Mouse (Mus musculus) kidney, postnatal 0 days (tissue): ENCODE measurements around the gene Tbc1d22a. TPM values are rescaled to one million over a fixed set of nuclear protein-coding genes. Genes with fewer than 3 reads are reported as not detected.
"Not testable (repeated sequence)": the region's sequence is repeated elsewhere in the genome, so short reads cannot be mapped to it uniquely, and the experiment has no call there.

ENCODE experiments used
- ATAC-seq: fragments of 200-750 bp; cut with Nextera tagmentation; replicated peaks from 2 replicates; pipeline ENCODE4 v1.8.0; 2017; ENCODE audit warnings: low read depth, moderate number of reproducible peaks, moderate TSS enrichment, moderate library complexity; ENCODE audit not compliant: low FRiP score
- DNase-seq: peaks from one replicate; pipeline ENCODE4 v3.0.0-alpha.2; 2016; ENCODE audit warnings: low spot score
- H3K27ac ChIP-seq: fragments of 300-500 bp; sonication (generic); 2 replicates; pipeline ENCODE4 v1.5.1; 2014; ENCODE audit warnings: mild to moderate bottlenecking
- H3K27me3 ChIP-seq: fragments of 300-500 bp; sonication (generic); 2 replicates; pipeline ENCODE4 v1.6.1; 2014; ENCODE audit warnings: low read length, mixed read lengths; ENCODE audit not compliant: insufficient read depth
- H3K36me3 ChIP-seq: fragments of 300-500 bp; sonication (generic); 2 replicates; pipeline ENCODE4 v1.6.1; 2014; ENCODE audit warnings: low read length, mixed read lengths; ENCODE audit not compliant: insufficient read depth
- H3K4me1 ChIP-seq: fragments of 300-500 bp; sonication (generic); replicated peaks from 2 replicates; pipeline ENCODE4 v1.6.1; 2014; ENCODE audit warnings: antibody characterized with exemption, low read length, mixed read lengths; ENCODE audit not compliant: insufficient read depth
- H3K4me2 ChIP-seq: fragments of 300-500 bp; sonication (generic); 2 replicates; pipeline ENCODE4 v1.6.1; 2014; ENCODE audit warnings: mild to moderate bottlenecking, low read length, moderate library complexity, mixed read lengths
- H3K4me3 ChIP-seq: fragments of 300-500 bp; sonication (generic); replicated peaks from 2 replicates; pipeline ENCODE4 v1.5.1; 2014; ENCODE audit warnings: low read depth, low read length
- H3K9ac ChIP-seq: fragments of 300-500 bp; sonication (generic); 2 replicates; pipeline ENCODE4 v1.6.1; 2014; ENCODE audit warnings: low read depth, low read length
- H3K9me3 ChIP-seq: fragments of 300-500 bp; sonication (generic); replicated peaks from 2 replicates; pipeline ENCODE4 v1.6.1; 2016; ENCODE audit warnings: low read length, inconsistent platforms, mixed read lengths
- CTCF ChIP-seq: IDR thresholded peaks from 2 replicates; pipeline ENCODE4 v1.5.1; 2016; ENCODE audit warnings: antibody characterized with exemption, low read depth, mild to moderate bottlenecking, moderate library complexity
- WGBS: fragments of 180-500 bp; shearing (Covaris S2); extraction: QIAGEN DNeasy Blood & Tissue Kit; methylation state at CpG from one replicate; pipeline ENCODE4 v1.1.7; 2014; 5-methylcytosine and 5-hydroxymethylcytosine counted together
- polyA plus RNA-seq: library from polyadenylated mRNA; unstranded; fragments of >200 nt; fragmentation: Nextera tagmentation; extraction: Ambion mirVana; gene quantifications from 2 replicates; pipeline ENCODE4 v1.2.1, GENCODE M21; 2015

The Tbc1d22a gene
- polyA plus RNA-seq, 1 experiment from 2014 or later: 12.7 TPM

GRCm38 (mm10) chr15:86219534-86220228 lies 5.4 kb downstream of the Tbc1d22a start:
- Histone ChIP-seq H3K27ac (peak overlapping the region; percentile 68; the same call in 1 of the 2 replicates), H3K4me2 (no peak overlapping the region)
- ATAC-seq: peak; percentile 53

GRCm38 (mm10) chr15:86220229-86220630 lies 6.0 kb downstream of the Tbc1d22a start:
- 39% methylated on average over 5 of the region's 5 CpGs for WGBS
- no peak for DNase-seq
- Histone ChIP-seq H3K9me3 (no peaks in the 10 kb centered on the region), H3K4me3 (no peak overlapping the region), H3K36me3 (no peaks in the 10 kb centered on the region), H3K4me2 (no peak overlapping the region), H3K27me3 (no peaks in the 10 kb centered on the region), H3K27ac (peak overlapping the region; percentile 68), H3K4me1 (peaks cover 15% of the 10 kb centered on the region; the same call in 1 of the 2 replicates), H3K9ac (no peak overlapping the region)
- TF ChIP-seq CTCF: no peak
- ATAC-seq: peak; percentile 71

More at GRCm38 (mm10) chr15:86219534-86220228, 5.4 kb downstream of the Tbc1d22a start:
- no peak overlapping the region for H3K9ac ChIP-seq
- no peaks in the 10 kb centered on the region for H3K27me3 ChIP-seq
- no peak overlapping the region for H3K4me3 ChIP-seq
- peaks cover 15% of the 10 kb centered on the region for H3K4me1 ChIP-seq
- no peak for TF ChIP-seq CTCF
- no peak for DNase-seq
- H3K36me3 ChIP-seq: no peaks in the 10 kb centered on the region
- WGBS: 51% methylated on average over 7 of the region's 7 CpGs
- no peaks in the 10 kb centered on the region for H3K9me3 ChIP-seq

GRCm38 (mm10) chr15:86220715-86221114 lies 6.5 kb downstream of the Tbc1d22a start:
- Histone ChIP-seq H3K4me2 (no peak overlapping the region), H3K27ac (peak overlapping the region; percentile 68), H3K9ac (no peak overlapping the region), H3K4me3 (no peak overlapping the region), H3K4me1 (peaks cover 15% of the 10 kb centered on the region; the same call in 1 of the 2 replicates), H3K27me3 (no peaks in the 10 kb centered on the region), H3K36me3 (no peaks in the 10 kb centered on the region), H3K9me3 (no peaks in the 10 kb centered on the region)
- no peak for TF ChIP-seq CTCF
- WGBS: 49% methylated on average over 4 of the region's 4 CpGs
- DNase-seq (no peak), ATAC-seq (peak; percentile 27; the same call in 1 of the 2 replicates)

- H3K27me3 ChIP-seq: no peaks in the 10 kb centered on the region
- H3K36me3 ChIP-seq: no peaks in the 10 kb centered on the region
- H3K9me3 ChIP-seq: no peaks in the 10 kb centered on the region
- DNase-seq (no peak), ATAC-seq (no peak)
- H3K9ac ChIP-seq: no peak overlapping the region
- H3K4me3 ChIP-seq: no peak overlapping the region
- peaks cover 15% of the 10 kb centered on the region; the same call in 1 of the 2 replicates for H3K4me1 ChIP-seq
- 83% methylated on average over 4 of the region's 4 CpGs for WGBS
- H3K27ac ChIP-seq: no peak overlapping the region
- TF ChIP-seq CTCF: no peak
- no peak overlapping the region for H3K4me2 ChIP-seq
Observed at GRCm38 (mm10) chr15:86221369-86221768, 7.1 kb downstream of the Tbc1d22a start.

GRCm38 (mm10) chr15:86221901-86222300 lies 7.6 kb downstream of the Tbc1d22a start:
- H3K9ac ChIP-seq, H3K9me3 ChIP-seq, H3K4me3 ChIP-seq, H3K4me2 ChIP-seq, ATAC-seq, H3K36me3 ChIP-seq, H3K27me3 ChIP-seq, H3K27ac ChIP-seq, DNase-seq: not testable (repeated sequence)
- 81% methylated on average over 11 of the region's 11 CpGs for WGBS
- H3K4me1 ChIP-seq: peaks cover 15% of the 10 kb centered on the region; the same call in 1 of the 2 replicates

GRCm38 (mm10) chr15:86224972-86225551 lies 10.8 kb downstream of the Tbc1d22a start:
- Histone ChIP-seq H3K4me1 (peaks cover 10% of the 10 kb centered on the region; the same call in 1 of the 2 replicates), H3K4me2 (no peak overlapping the region), H3K4me3 (no peak overlapping the region), H3K27ac (no peak overlapping the region), H3K9me3 (no peaks in the 10 kb centered on the region), H3K9ac (no peak overlapping the region), H3K27me3 (no peaks in the 10 kb centered on the region), H3K36me3 (no peaks in the 10 kb centered on the region)
- no peak for ATAC-seq
- 92% methylated on average over 7 of the region's 7 CpGs for WGBS
- no peak for DNase-seq
- no peak for TF ChIP-seq CTCF
